Mouse (Mus musculus): ENCODE data around the gene Btbd9. TPM values are rescaled to one million over a fixed set of nuclear protein-coding genes. Genes with fewer than 3 reads are reported as not detected.

The Btbd9 gene
- polyA plus RNA-seq, 1 experiment: 25.6 TPM

DNA sequence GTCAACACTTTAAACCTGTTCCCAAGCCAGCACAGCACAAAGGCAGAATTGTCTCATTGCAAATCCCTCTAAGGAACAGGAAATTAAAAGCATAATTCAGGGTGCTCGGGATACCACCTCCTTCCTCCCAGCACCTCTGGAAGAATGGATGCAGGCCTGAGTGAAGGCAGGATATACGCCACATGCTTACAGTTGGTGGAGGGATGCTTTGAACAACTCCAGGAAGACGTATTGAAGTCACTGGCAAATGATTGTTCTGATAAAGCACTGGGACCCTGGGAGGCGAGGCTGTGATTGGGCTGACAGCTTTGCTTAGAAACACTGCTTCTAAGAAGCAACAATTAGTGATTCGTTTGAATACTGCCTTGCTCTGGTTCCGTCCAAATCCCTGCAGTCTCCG lies 140.8 kb downstream of the Btbd9 start:
- no peak for DNase-seq
- Histone ChIP-seq H3K27me3 (replicated peaks; ENCODE audit: control insufficient read depth, insufficient read depth, low read length) (no peaks in the 10 kb centered on the region), H3K27ac (ENCODE audit: insufficient read depth, low read depth, low read length) (no peak overlapping the region), H3K36me3 (ENCODE audit: control insufficient read depth, insufficient read depth, low read length) (no peaks in the 10 kb centered on the region), H3K4me1 (ENCODE audit: control insufficient read depth, insufficient read depth, low read length) (peaks cover 4% of the 10 kb centered on the region; the same call in 1 of the 2 replicates), H3K4me3 (ENCODE audit: insufficient read depth, low read depth, low read length) (no peak overlapping the region)
- 69% methylated on average over 7 of the region's 7 CpGs for WGBS
- TF ChIP-seq CTCF (conservative IDR thresholded peaks at IDR 0.05; ENCODE audit: insufficient read depth, insufficient read length, low read depth, low read length) (no peak), POLR2A (IDR thresholded peaks at IDR 0.05; ENCODE audit: low read depth, low read length) (no peak)

DNA sequence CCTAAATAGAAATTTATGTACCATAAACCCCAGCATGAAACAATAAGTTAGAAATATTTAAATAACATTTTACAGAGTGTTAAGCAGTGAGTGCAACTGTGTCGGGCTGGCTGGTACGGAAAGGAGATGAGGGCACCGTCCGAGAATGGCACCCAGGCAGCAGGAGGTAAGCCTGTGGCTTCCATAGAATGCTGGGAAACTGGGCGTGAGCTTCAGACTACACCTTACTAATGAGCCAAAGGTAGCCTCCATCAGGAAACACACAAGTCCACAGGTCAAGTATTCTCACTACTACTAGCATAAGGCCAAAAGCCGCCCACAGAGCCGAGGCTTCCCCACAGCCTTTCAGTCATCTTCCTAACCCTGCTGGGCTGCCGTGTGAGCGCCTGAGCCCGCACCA lies 144.2 kb downstream of the Btbd9 start:
- Histone ChIP-seq H3K4me3 (ENCODE audit: insufficient read depth, low read depth, low read length) (no peak overlapping the region), H3K27me3 (replicated peaks; ENCODE audit: control insufficient read depth, insufficient read depth, low read length) (no peaks in the 10 kb centered on the region), H3K27ac (ENCODE audit: insufficient read depth, low read depth, low read length) (no peak overlapping the region), H3K36me3 (ENCODE audit: control insufficient read depth, insufficient read depth, low read length) (no peaks in the 10 kb centered on the region), H3K4me1 (ENCODE audit: control insufficient read depth, insufficient read depth, low read length) (peaks cover 4% of the 10 kb centered on the region; the same call in 1 of the 2 replicates)
- 95% methylated on average over 10 of the region's 10 CpGs for WGBS
- DNase-seq: no peak
- TF ChIP-seq CTCF (conservative IDR thresholded peaks at IDR 0.05; ENCODE audit: insufficient read depth, insufficient read length, low read depth, low read length) (no peak), POLR2A (IDR thresholded peaks at IDR 0.05; ENCODE audit: low read depth, low read length) (no peak)

DNA sequence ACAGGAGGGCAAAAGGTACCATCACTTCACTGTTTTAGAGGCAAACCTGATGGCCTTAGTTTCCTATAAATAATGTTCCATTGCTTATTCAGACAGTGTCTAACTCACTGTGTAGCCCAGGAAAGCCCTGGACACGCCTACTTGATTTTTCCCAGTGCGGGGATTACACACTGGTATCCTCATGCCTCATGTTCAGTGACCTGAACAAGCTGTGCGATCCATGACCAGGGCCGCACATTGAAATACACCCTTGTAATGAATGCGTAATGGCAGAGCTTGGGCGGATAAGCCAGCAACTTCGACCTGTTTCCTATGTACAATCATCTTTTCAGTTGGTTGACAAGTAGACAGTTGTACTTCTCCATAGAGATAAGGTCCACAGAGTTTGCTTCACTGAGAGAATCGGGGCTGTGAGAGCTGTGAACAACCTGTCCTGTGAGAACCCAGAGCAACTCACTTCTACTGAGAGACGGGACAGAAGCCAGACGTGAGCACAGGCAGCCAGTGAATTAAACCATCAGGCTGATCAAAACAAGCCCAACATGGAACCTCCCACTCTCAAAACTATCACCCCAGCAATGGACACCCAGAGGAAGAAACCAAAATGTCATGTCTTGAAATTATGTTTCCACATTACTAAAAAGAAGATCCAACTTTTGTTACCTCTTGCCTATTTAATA lies 145.2 kb downstream of the Btbd9 start:
- TF ChIP-seq CTCF (conservative IDR thresholded peaks at IDR 0.05; ENCODE audit: insufficient read depth, insufficient read length, low read depth, low read length) (no peak), POLR2A (IDR thresholded peaks at IDR 0.05; ENCODE audit: low read depth, low read length) (no peak)
- H3K27ac ChIP-seq (ENCODE audit: insufficient read depth, low read depth, low read length): no peak overlapping the region
- H3K27me3 ChIP-seq (replicated peaks; ENCODE audit: control insufficient read depth, insufficient read depth, low read length): no peaks in the 10 kb centered on the region
- H3K4me3 ChIP-seq (ENCODE audit: insufficient read depth, low read depth, low read length): no peak overlapping the region
- WGBS: 46% methylated on average over 10 of the region's 10 CpGs
- peaks cover 4% of the 10 kb centered on the region; the same call in 1 of the 2 replicates for H3K4me1 ChIP-seq (ENCODE audit: control insufficient read depth, insufficient read depth, low read length)
- no peaks in the 10 kb centered on the region for H3K36me3 ChIP-seq (ENCODE audit: control insufficient read depth, insufficient read depth, low read length)
- peak; percentile 70 for DNase-seq

DNA sequence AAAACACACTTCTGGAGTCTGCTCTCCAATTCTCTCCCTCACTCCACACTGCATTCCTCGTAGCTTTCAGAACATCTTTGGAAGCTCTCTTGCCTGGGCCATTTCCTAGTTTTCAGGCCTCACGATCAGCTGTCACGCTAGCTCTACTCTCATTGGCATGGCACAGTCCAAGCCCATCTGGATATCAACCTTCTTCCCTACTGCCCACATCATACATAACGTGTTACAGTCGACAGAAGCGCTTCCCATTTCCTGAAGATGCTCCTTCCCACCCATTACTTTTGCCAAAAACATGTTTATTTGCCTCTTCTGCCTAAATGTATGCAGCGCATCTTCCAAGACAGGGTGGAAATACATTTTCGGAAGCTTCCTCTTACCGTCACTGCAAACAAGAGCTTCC lies 147.6 kb downstream of the Btbd9 start:
- Histone ChIP-seq H3K36me3 (ENCODE audit: control insufficient read depth, insufficient read depth, low read length) (no peaks in the 10 kb centered on the region), H3K4me3 (ENCODE audit: insufficient read depth, low read depth, low read length) (no peak overlapping the region), H3K27ac (ENCODE audit: insufficient read depth, low read depth, low read length) (no peak overlapping the region), H3K27me3 (replicated peaks; ENCODE audit: control insufficient read depth, insufficient read depth, low read length) (no peaks in the 10 kb centered on the region), H3K4me1 (ENCODE audit: control insufficient read depth, insufficient read depth, low read length) (peaks cover 4% of the 10 kb centered on the region; the same call in 1 of the 2 replicates)
- 91% methylated on average over 9 of the region's 9 CpGs for WGBS
- no peak for DNase-seq
- TF ChIP-seq POLR2A (IDR thresholded peaks at IDR 0.05; ENCODE audit: low read depth, low read length) (no peak), CTCF (conservative IDR thresholded peaks at IDR 0.05; ENCODE audit: insufficient read depth, insufficient read length, low read depth, low read length) (no peak)

DNA sequence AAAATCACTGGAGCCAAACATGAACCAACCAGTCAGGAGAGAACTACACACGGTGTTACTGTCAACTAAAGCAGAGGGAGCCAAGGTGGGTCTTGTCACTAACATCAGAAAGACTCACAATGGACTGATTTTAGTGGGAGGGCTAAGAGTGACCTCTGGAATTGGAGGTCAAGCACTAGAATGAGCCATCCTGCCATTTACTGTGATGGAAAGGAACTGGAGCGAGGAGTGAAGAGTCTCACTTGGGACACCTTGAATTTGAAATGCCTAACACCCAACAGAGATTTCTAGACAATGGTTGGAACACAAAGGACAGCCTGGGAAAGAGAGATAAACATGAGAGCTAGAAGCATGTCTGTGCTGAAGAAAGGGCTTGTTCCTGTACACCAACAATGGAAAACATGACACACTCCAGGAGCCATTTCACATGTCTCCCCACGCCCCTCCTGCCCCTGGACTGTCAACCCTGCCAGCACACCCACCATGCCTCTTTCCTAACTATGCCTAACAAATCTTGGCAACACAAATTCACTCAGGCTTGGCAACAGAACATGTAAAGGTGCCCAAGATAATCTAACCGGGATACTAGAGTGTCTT lies 152.9 kb downstream of the Btbd9 start:
- Histone ChIP-seq H3K27me3 (replicated peaks; ENCODE audit: control insufficient read depth, insufficient read depth, low read length) (no peaks in the 10 kb centered on the region), H3K27ac (ENCODE audit: insufficient read depth, low read depth, low read length) (no peak overlapping the region), H3K4me3 (ENCODE audit: insufficient read depth, low read depth, low read length) (no peak overlapping the region), H3K36me3 (ENCODE audit: control insufficient read depth, insufficient read depth, low read length) (no peaks in the 10 kb centered on the region), H3K4me1 (ENCODE audit: control insufficient read depth, insufficient read depth, low read length) (no peaks in the 10 kb centered on the region)
- no peak for DNase-seq
- 75% methylated on average over 4 of the region's 4 CpGs for WGBS
- TF ChIP-seq CTCF (conservative IDR thresholded peaks at IDR 0.05; ENCODE audit: insufficient read depth, insufficient read length, low read depth, low read length) (no peak), POLR2A (IDR thresholded peaks at IDR 0.05; ENCODE audit: low read depth, low read length) (no peak)

DNA sequence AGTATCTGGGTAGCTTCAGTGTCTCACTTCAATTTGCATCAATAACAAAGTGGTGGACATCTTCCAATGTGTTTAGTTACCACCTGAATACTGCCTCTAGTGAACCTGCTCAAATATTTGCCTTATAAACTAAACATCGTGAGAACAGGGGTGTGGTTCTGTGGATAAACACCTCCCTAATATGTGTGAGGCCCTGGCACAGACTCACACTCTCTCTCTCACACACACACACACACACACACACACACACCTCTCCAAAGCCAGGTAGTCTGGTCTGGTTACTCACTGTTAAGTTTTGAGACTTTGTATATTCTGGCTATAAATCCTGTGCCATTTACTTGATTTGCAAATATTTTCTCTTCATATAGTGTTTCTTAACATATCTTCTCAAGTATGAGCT lies 154.0 kb downstream of the Btbd9 start:
- no peaks in the 10 kb centered on the region for H3K36me3 ChIP-seq (ENCODE audit: control insufficient read depth, insufficient read depth, low read length)
- no peak overlapping the region for H3K27ac ChIP-seq (ENCODE audit: insufficient read depth, low read depth, low read length)
- 48% methylated on average over 1 of the region's 1 CpGs for WGBS
- H3K4me1 ChIP-seq (ENCODE audit: control insufficient read depth, insufficient read depth, low read length): no peaks in the 10 kb centered on the region
- TF ChIP-seq CTCF (conservative IDR thresholded peaks at IDR 0.05; ENCODE audit: insufficient read depth, insufficient read length, low read depth, low read length) (no peak), POLR2A (IDR thresholded peaks at IDR 0.05; ENCODE audit: low read depth, low read length) (no peak)
- DNase-seq: no peak
- no peaks in the 10 kb centered on the region for H3K27me3 ChIP-seq (replicated peaks; ENCODE audit: control insufficient read depth, insufficient read depth, low read length)
- H3K4me3 ChIP-seq (ENCODE audit: insufficient read depth, low read depth, low read length): no peak overlapping the region

DNA sequence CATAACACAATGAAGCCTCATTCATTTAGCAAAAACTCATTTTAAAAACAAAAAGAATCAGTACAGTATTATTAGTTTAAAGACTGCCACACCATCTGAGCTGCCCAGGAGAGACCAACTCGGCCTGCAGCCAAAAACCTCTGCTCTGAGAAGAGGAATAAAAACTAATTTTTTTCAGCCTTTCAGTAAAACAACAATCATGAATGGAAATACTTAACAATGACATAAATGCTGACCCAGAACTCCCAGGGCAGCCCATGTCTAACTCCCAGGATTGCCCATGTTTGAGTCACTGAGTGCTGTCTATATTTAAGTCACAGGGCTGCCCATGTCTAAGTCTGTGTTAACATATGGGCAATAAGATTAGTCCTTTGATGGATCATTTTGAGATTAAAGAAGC lies 155.0 kb downstream of the Btbd9 start:
- Histone ChIP-seq H3K36me3 (ENCODE audit: control insufficient read depth, insufficient read depth, low read length) (no peaks in the 10 kb centered on the region), H3K4me1 (ENCODE audit: control insufficient read depth, insufficient read depth, low read length) (no peaks in the 10 kb centered on the region), H3K27me3 (replicated peaks; ENCODE audit: control insufficient read depth, insufficient read depth, low read length) (no peaks in the 10 kb centered on the region), H3K4me3 (ENCODE audit: insufficient read depth, low read depth, low read length) (no peak overlapping the region), H3K27ac (ENCODE audit: insufficient read depth, low read depth, low read length) (no peak overlapping the region)
- DNase-seq: no peak
- WGBS: 82% methylated on average over 1 of the region's 1 CpGs
- no peak for TF ChIP-seq POLR2A (IDR thresholded peaks at IDR 0.05; ENCODE audit: low read depth, low read length)
- TF ChIP-seq CTCF (conservative IDR thresholded peaks at IDR 0.05; ENCODE audit: insufficient read depth, insufficient read length, low read depth, low read length): no peak
